ENCODE assay signal across 30 mouse cellular contexts in genomic region chr2:120237784-120238183, GRCm38 (mm10). TPM values are rescaled to one million over a fixed set of nuclear protein-coding genes. Genes with fewer than 3 reads are reported as not detected.
DNase-seq lines count a peak whose midpoint lies in the region; ATAC-seq lines count a peak whose summit lies in the region.
"Had no signal": no experiment of that assay in that cellular context is flagged by ENCODE, and none has a peak within 500 bp of the region (broad histone marks: within the 10 kb centered on the region; RNA-seq: fewer than 3 reads in every experiment).

No protein-coding gene starts in this region.

- WGBS in heart, embryonic 11.5 days (ENCODE audit: insufficient replicate concordance): 62% methylated on average over 5 of the region's 5 CpGs

- peaks cover 4% of the 10 kb centered on the region; the same call in 1 of the 2 replicates for H3K4me1 ChIP-seq in heart, embryonic 11.5 days (ENCODE audit: control insufficient read depth, insufficient read depth, low read length)
- H3K4me1 ChIP-seq: embryonic facial prominence, embryonic 12.5 days; embryonic facial prominence, embryonic 15.5 days; forebrain, embryonic 12.5 days; forebrain, embryonic 15.5 days; hindbrain, embryonic 12.5 days; hindbrain, embryonic 15.5 days had no signal

- no peak overlapping the region for H3K27ac ChIP-seq in heart, embryonic 11.5 days (ENCODE audit: low read depth, low read length)
- H3K27ac ChIP-seq: embryonic facial prominence, embryonic 12.5 days; embryonic facial prominence, embryonic 15.5 days; forebrain, embryonic 12.5 days; forebrain, embryonic 15.5 days; heart, embryonic 13.5 days; hindbrain, embryonic 12.5 days; hindbrain, embryonic 15.5 days had no signal

- H3K27me3 ChIP-seq in heart, embryonic 11.5 days (ENCODE audit: control insufficient read depth, insufficient read depth, low read length): no peaks in the 10 kb centered on the region
- H3K27me3 ChIP-seq: embryonic facial prominence, embryonic 12.5 days; embryonic facial prominence, embryonic 15.5 days; forebrain, embryonic 15.5 days; hindbrain, embryonic 12.5 days; hindbrain, embryonic 15.5 days had no signal

- no peak for ATAC-seq in heart, embryonic 11.5 days (replicated peaks; ENCODE audit: insufficient number of reproducible peaks, low FRiP score, low TSS enrichment)
- ATAC-seq in erythroid progenitor cell, adult 5-6 weeks (replicated peaks; ENCODE audit: low FRiP score, poor library complexity, severe bottlenecking): peak; percentile 56; the same call in 1 of the 2 replicates
- ATAC-seq: CD4-positive, CD25-positive, alpha-beta regulatory T cell, adult 4 months; forebrain, embryonic 15.5 days; intestine, postnatal 0 days had no signal

- peak; percentile 78 for DNase-seq in heart, adult 11 months
- DNase-seq in ZHBTc4 (ENCODE audit: low read depth, low spot score): peak; percentile 33
- DNase-seq in layer of hippocampus, adult 18-20 months (ENCODE audit: low spot score in 2 of 2): no peak
- no peak for DNase-seq in urinary bladder, postnatal 25 days (ENCODE audit: low spot score)
- DNase-seq: adrenal gland, postnatal 10 days; adrenal gland, postnatal 36 days; cerebellum, adult 11 months; cerebellum, adult 2 months; cerebellum, adult 9-11 months; cerebellum, postnatal 25 days; gastrocnemius, postnatal 36 days; heart, postnatal 14 days had no signal

- H3K36me3 ChIP-seq in heart, embryonic 11.5 days (ENCODE audit: control insufficient read depth, insufficient read depth, low read length): no peaks in the 10 kb centered on the region
- H3K36me3 ChIP-seq: embryonic facial prominence, embryonic 12.5 days; embryonic facial prominence, embryonic 15.5 days; forebrain, embryonic 12.5 days; forebrain, embryonic 15.5 days; heart, embryonic 13.5 days; hindbrain, embryonic 12.5 days; hindbrain, embryonic 15.5 days had no signal

- H3K9me3 ChIP-seq in heart, embryonic 11.5 days (replicated peaks; ENCODE audit: control insufficient read depth, low read length): no peaks in the 10 kb centered on the region
- H3K9me3 ChIP-seq: embryonic facial prominence, embryonic 12.5 days; embryonic facial prominence, embryonic 15.5 days; forebrain, embryonic 12.5 days; forebrain, embryonic 15.5 days; heart, embryonic 13.5 days; hindbrain, embryonic 12.5 days; hindbrain, embryonic 15.5 days had no signal

- no peak overlapping the region for H3K4me3 ChIP-seq in heart, embryonic 11.5 days (ENCODE audit: low read depth, low read length)
- H3K4me3 ChIP-seq: embryonic facial prominence, embryonic 12.5 days; embryonic facial prominence, embryonic 15.5 days; forebrain, embryonic 12.5 days; forebrain, embryonic 15.5 days; heart, embryonic 13.5 days; hindbrain, embryonic 12.5 days; hindbrain, embryonic 15.5 days had no signal

- no peak overlapping the region for H3K4me2 ChIP-seq in heart, embryonic 11.5 days
- H3K4me2 ChIP-seq: embryonic facial prominence, embryonic 12.5 days; embryonic facial prominence, embryonic 15.5 days; forebrain, embryonic 12.5 days; forebrain, embryonic 15.5 days; heart, embryonic 13.5 days; hindbrain, embryonic 12.5 days; hindbrain, embryonic 15.5 days had no signal

- no peak overlapping the region for H3K9ac ChIP-seq in heart, embryonic 11.5 days (ENCODE audit: low read depth, low read length)
- H3K9ac ChIP-seq: embryonic facial prominence, embryonic 12.5 days; embryonic facial prominence, embryonic 15.5 days; forebrain, embryonic 12.5 days; forebrain, embryonic 15.5 days; heart, embryonic 13.5 days; hindbrain, embryonic 12.5 days; hindbrain, embryonic 15.5 days had no signal

RNA-seq across cellular contexts. Expression of gene Pla2g4e, which starts 7.4 kb away (rescaled TPM):
- 0.49 and 0.62 TPM in 2 replicates for polyA plus RNA-seq in heart, embryonic 11.5 days (2014; fragmentation: Nextera tagmentation; extraction: Ambion mirVana)
- total RNA-seq in erythroid progenitor cell, adult 5-6 weeks (2015; ENCODE audit: low replicate concordance): not detected in 2 replicates
- not detected in 2 replicates for total RNA-seq in erythroid progenitor cell, adult 5-6 weeks (2017; ENCODE audit: low replicate concordance)
- total RNA-seq in layer of hippocampus, adult 18-20 months (2021): 10 to 100 TPM in 1 of 2 experiments, 1 to 10 TPM in 1; 9.8 to 10.6 TPM
- total RNA-seq: common myeloid progenitor, adult 5-6 weeks; granulocyte monocyte progenitor cell, adult 5-6 weeks; hematopoietic stem cell, adult 5-6 weeks had no signal
- polyA plus RNA-seq: C2C12; CD4-positive, CD25-positive, alpha-beta regulatory T cell, adult 4 months had no signal

RNA-seq across cellular contexts. Expression of gene Pla2g4d, which starts 51.2 kb away (rescaled TPM):
- not detected in 2 replicates for polyA plus RNA-seq in heart, embryonic 11.5 days (2014; fragmentation: Nextera tagmentation; extraction: Ambion mirVana)
- total RNA-seq in erythroid progenitor cell, adult 5-6 weeks (2015; ENCODE audit: low replicate concordance): not detected in 2 replicates
- not detected in 2 replicates for total RNA-seq in erythroid progenitor cell, adult 5-6 weeks (2017; ENCODE audit: low replicate concordance)
- not detected for total RNA-seq in layer of hippocampus, adult 18-20 months (2021)
- total RNA-seq: common myeloid progenitor, adult 5-6 weeks; ES-E14; gastrocnemius, adult 8-10 months; gastrocnemius, postnatal 36 days; granulocyte monocyte progenitor cell, adult 5-6 weeks; heart, postnatal 14 days; hematopoietic stem cell, adult 5-6 weeks had no signal
- polyA plus RNA-seq: C2C12; CD4-positive, CD25-positive, alpha-beta regulatory T cell, adult 4 months; forebrain, embryonic 12.5 days; forebrain, embryonic 15.5 days; heart, embryonic 13.5 days; heart, embryonic 16.5 days; hindbrain, embryonic 12.5 days; hindbrain, embryonic 15.5 days had no signal

Comparison
In these comparisons a context has a peak if more than half of its experiments do, and no peak if none do; other contexts are left out.
1. DNase-seq: peak in heart, adult 11 months (single experiment) and ZHBTc4 (single experiment); none in layer of hippocampus, adult 18-20 months (0 of 2) and urinary bladder, postnatal 25 days (single experiment).
2. RNA of gene Pla2g4e, which starts 7.4 kb away (total RNA-seq): 9.8 to 10.6 TPM in layer of hippocampus, adult 18-20 months; not detected in erythroid progenitor cell, adult 5-6 weeks; every median in the first group is over 10 times any median in the second.